Mouse (Mus musculus) forebrain, embryonic 12.5 days (tissue): ENCODE data around the gene Nme4. TPM values are rescaled to one million over a fixed set of nuclear protein-coding genes. Genes with fewer than 3 reads are reported as not detected.
"Not testable (repeated sequence)": the region's sequence is repeated elsewhere in the genome, so short reads cannot be mapped to it uniquely, and the experiment has no call there.

Experiments
- ATAC-seq: fragments of 200-750 bp; cut with Nextera tagmentation; 2 replicates; pipeline ENCODE4 v1.8.0; 2017; ENCODE audit warnings: moderate TSS enrichment; ENCODE audit not compliant: low FRiP score
- H3K27ac ChIP-seq: fragments of 300-500 bp; sonication (generic); 2 replicates; pipeline ENCODE4 v1.5.1; 2016; ENCODE audit warnings: mild to moderate bottlenecking
- H3K27me3 ChIP-seq: fragments of 300-500 bp; sonication (generic); 2 replicates; pipeline ENCODE4 v1.6.1; 2016; ENCODE audit warnings: mild to moderate bottlenecking
- H3K36me3 ChIP-seq: fragments of 300-500 bp; sonication (generic); replicated peaks from 2 replicates; pipeline ENCODE4 v1.6.1; 2016; ENCODE audit warnings: mild to moderate bottlenecking
- H3K4me1 ChIP-seq: fragments of 300-500 bp; sonication (generic); 2 replicates; pipeline ENCODE4 v1.6.1; 2016
- H3K4me2 ChIP-seq: fragments of 300-500 bp; sonication (generic); 2 replicates; pipeline ENCODE4 v1.6.1; 2016; ENCODE audit warnings: mild to moderate bottlenecking, moderate library complexity
- H3K4me3 ChIP-seq: fragments of 300-500 bp; sonication (generic); replicated peaks from 2 replicates; pipeline ENCODE4 v1.5.1; 2016; ENCODE audit warnings: mild to moderate bottlenecking
- H3K9ac ChIP-seq: fragments of 300-500 bp; sonication (generic); 2 replicates; pipeline ENCODE4 v1.6.1; 2016; ENCODE audit warnings: mild to moderate bottlenecking
- H3K9me3 ChIP-seq: fragments of 300-500 bp; sonication (generic); 2 replicates; pipeline ENCODE4 v1.6.1; 2016
- WGBS: fragments of 180-500 bp; shearing (Covaris S2); methylation state at CpG from one replicate; pipeline ENCODE4 v1.1.7; 2016; 5-methylcytosine and 5-hydroxymethylcytosine counted together
- polyA plus RNA-seq: library from polyadenylated mRNA; unstranded; fragments of >200 nt; fragmentation: Nextera tagmentation; extraction: Ambion mirVana; gene quantifications from 2 replicates; pipeline ENCODE4 v1.2.1, GENCODE M21; 2016

The Nme4 gene
- polyA plus RNA-seq, 1 experiment from 2014 or later, result 62.9 TPM

DNA sequence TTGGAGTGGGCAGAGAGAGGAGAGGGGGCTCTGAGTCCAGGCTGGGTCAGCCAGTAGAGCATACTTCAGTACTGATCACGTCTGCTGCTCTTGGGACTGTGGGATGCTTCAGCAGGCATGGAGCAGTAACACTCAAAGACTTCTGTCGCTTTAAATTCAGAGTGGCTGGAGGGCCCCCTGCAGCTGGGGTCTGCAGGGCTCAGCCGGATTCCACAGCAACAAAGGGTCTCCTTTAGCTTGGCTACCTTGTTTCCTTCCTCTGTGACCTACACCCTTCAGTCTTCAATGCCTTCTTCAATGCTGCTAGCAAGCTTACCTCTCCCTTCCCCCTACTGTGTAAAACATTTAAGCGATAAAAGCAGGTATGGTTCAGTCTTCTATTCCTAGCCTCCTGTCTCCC, 15.6 kb upstream of the Nme4 start:
- H3K4me1 ChIP-seq, result peaks cover 20% of the 10 kb centered on the region
- H3K27ac ChIP-seq, result no peak overlapping the region
- no peaks in the 10 kb centered on the region for H3K9me3 ChIP-seq
- WGBS, result 6% methylated on average over 4 of the region's 4 CpGs
- no peak overlapping the region for H3K9ac ChIP-seq
- H3K27me3 ChIP-seq, result peaks cover 59% of the 10 kb centered on the region
- H3K4me3 ChIP-seq, result no peak overlapping the region
- no peak for ATAC-seq
- no peak overlapping the region for H3K4me2 ChIP-seq
- no peaks in the 10 kb centered on the region for H3K36me3 ChIP-seq

DNA sequence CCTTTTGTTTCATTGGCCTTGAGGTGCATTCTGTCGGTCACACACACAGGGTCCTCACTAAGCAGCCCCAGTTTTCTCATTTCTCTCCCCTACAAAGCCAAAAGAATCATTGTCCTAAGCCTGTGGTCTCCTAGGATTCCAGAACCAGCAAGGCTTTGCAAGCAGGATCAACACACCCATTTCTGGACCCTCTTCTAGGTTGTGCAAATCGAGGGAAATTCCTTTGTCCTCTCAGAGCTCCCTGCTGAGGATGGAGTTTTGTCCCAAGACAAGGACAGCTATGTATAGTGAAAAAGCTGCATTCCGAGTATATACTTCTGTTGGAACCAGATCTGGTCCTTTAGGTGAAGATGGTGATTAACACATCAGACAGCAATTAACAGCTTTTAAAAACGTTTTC, 14.8 kb upstream of the Nme4 start:
- H3K36me3 ChIP-seq, result no peaks in the 10 kb centered on the region
- 12% methylated on average over 4 of the region's 4 CpGs for WGBS
- peaks cover 50% of the 10 kb centered on the region for H3K27me3 ChIP-seq
- peaks cover 20% of the 10 kb centered on the region for H3K4me1 ChIP-seq
- no peak overlapping the region for H3K27ac ChIP-seq
- no peak overlapping the region for H3K9ac ChIP-seq
- no peak overlapping the region for H3K4me2 ChIP-seq
- H3K4me3 ChIP-seq, result no peak overlapping the region
- H3K9me3 ChIP-seq, result no peaks in the 10 kb centered on the region
- ATAC-seq, result no peak

DNA sequence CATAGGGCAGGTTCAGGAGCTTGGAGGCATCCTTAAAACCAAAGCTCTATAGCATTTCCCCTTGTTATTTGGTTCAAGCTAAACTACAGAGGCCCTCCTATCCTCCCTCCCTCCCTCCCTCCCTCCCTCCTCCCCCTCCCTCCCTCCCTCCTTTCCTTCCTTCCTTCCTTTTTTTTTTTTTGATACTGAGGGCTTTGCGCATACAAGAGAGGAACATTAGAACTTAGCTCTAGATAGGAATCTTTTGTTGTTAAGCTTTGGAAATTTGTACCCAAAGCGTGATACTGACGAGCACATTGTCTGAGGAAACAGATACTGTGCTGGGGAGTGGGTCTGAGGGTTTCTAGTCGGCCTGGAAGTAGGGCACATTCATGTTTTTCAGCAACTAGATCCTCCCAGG, 10.2 kb upstream of the Nme4 start:
- Histone ChIP-seq H3K9ac (no peak overlapping the region), H3K27ac (no peak overlapping the region), H3K4me3 (no peak overlapping the region), H3K27me3 (peaks cover 6% of the 10 kb centered on the region), H3K9me3 (no peaks in the 10 kb centered on the region), H3K36me3 (no peaks in the 10 kb centered on the region), H3K4me1 (peaks cover 2% of the 10 kb centered on the region; the same call in 1 of the 2 replicates), H3K4me2 (no peak overlapping the region)
- WGBS, result 69% methylated on average over 3 of the region's 4 CpGs
- no peak for ATAC-seq

DNA sequence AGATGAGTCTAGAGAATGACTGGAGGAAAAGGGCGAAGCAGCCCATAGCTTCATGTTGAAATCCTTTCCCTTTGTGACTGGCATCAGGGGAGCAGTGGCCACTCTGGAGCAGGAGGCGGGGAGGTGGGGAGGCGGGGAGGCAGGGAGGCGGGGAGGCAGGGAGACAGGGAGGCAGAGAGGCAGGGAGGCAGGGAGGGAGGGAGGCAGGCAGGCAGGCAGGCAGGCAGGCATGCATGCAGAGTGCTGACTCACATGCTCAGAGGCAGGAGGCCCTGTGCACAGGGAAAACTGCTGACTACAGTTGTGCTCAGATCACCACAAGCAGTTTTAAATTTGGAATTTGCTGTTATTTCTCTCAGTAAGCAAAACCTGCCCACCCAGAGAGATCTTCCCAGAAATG, 6.1 kb upstream of the Nme4 start:
- WGBS, result 42% methylated on average over 3 of the region's 4 CpGs
- Histone ChIP-seq H3K4me1 (no peaks in the 10 kb centered on the region), H3K27me3 (no peaks in the 10 kb centered on the region), H3K4me3 (no peak overlapping the region), H3K9ac (no peak overlapping the region), H3K9me3 (no peaks in the 10 kb centered on the region), H3K27ac (no peak overlapping the region), H3K36me3 (no peaks in the 10 kb centered on the region), H3K4me2 (no peak overlapping the region)
- no peak for ATAC-seq

DNA sequence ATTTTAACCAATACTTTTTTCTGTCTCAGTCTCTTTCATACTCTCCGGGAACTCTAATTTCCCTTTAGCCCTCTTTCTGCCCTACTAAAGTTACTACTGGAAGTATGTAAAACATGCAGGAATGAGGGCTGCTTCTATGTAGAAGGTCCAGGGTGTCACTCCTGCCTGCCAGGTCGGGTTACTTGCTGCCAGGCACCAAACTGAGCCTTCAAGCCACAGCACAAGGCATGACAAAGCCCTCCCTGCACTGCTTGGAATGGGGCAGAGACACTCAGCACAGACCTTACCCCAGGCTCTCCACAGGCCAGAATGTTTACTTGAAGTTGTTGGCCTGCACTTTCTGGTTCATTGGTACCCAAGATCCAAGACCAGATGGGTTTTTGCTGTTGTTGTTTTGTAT, 4.8 kb upstream of the Nme4 start:
- no peak for ATAC-seq
- 49% methylated on average over 2 of the region's 2 CpGs for WGBS
- Histone ChIP-seq H3K27me3 (no peaks in the 10 kb centered on the region), H3K9me3 (no peaks in the 10 kb centered on the region), H3K36me3 (no peaks in the 10 kb centered on the region), H3K4me2 (no peak overlapping the region), H3K9ac (no peak overlapping the region), H3K4me3 (no peak overlapping the region), H3K4me1 (peaks cover 5% of the 10 kb centered on the region; the same call in 1 of the 2 replicates), H3K27ac (no peak overlapping the region)

DNA sequence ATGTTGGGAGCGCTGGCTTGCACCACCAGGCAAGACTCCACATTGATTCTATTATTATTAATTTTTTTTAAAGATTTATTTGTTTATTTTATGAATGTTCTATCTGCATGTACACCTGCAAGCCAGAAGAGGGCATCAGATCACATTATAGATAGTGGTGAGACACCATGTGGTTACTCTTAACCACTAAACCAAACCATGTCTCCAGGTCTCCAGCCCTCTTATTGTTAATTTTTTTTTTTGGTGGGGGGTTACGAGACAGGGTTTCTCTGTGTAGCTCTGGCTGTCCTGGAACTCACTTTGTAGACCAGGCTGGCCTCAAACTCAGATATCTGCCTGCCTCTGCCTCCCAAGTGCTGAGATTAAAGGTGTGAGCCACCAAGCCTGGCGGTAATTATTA, 3.9 kb upstream of the Nme4 start:
- peaks cover 13% of the 10 kb centered on the region for H3K4me1 ChIP-seq
- H3K4me3 ChIP-seq, H3K4me2 ChIP-seq, ATAC-seq, H3K27ac ChIP-seq, H3K36me3 ChIP-seq, H3K9me3 ChIP-seq, H3K27me3 ChIP-seq, H3K9ac ChIP-seq: not testable (repeated sequence)
- WGBS, result 68% methylated on average over 3 of the region's 3 CpGs

DNA sequence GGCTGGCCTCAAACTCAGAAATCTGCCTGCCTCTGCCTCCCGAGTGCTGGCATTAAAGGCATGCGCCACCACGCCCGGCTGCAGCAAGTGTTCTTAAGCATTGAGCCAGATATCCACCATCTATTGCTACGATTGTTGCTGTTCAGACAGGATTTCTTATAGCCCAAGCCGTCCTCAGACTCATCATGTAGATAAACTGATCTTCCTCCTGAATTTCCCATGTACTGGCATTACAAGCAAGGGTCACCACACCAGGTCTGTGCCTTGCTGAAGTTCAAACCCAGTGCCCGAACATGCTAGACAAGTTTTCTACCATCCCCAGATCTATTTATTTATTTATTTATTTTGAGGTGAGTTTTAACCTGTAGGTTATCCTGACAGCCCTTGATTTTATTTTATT, 3.1 kb upstream of the Nme4 start:
- Histone ChIP-seq H3K36me3 (0 out of 2 replicates have a peak, but pooled peaks cover 3% of the 10 kb centered on the region), H3K4me3 (no peak overlapping the region), H3K27me3 (no peaks in the 10 kb centered on the region), H3K9ac (no peak overlapping the region), H3K4me2 (no peak overlapping the region), H3K27ac (no peak overlapping the region), H3K4me1 (peaks cover 18% of the 10 kb centered on the region), H3K9me3 (no peaks in the 10 kb centered on the region)
- 94% methylated on average over 7 of the region's 7 CpGs for WGBS
- ATAC-seq, result no peak

DNA sequence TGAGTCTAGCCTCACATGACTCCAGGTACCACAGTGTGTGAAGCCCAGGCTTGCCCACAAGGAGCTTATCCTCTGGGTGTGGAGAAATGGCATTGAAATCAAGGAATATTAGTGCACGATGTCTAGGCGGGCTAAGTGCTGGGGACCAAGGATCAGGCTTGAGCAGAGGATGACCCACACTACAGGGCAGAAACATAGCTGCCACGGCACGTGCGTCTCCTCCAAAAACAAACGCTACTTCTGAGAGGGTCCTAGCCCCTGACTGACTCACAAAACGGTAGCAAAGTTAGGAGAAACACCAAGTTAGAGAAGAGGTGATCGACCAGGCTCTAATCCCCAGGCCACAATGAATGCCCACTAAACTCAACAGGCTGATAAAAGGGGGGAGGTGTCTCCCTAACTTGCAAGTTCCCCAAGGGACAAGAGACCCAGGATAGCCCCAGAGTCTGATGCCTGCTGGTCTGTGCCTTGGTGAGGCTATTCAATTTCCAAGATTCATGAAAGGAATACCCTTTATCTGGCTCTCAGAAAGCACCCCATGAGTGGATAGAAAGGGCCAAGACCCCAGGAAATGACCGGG, 781 bp downstream of the Nme4 start:
- peak; percentile 18; the same call in 1 of the 2 replicates for ATAC-seq
- H3K36me3 ChIP-seq, result peaks cover 15% of the 10 kb centered on the region; the same call in 1 of the 2 replicates
- no peaks in the 10 kb centered on the region for H3K9me3 ChIP-seq
- peaks cover 24% of the 10 kb centered on the region for H3K4me1 ChIP-seq
- H3K4me2 ChIP-seq, result peak overlapping the region; percentile 77
- H3K9ac ChIP-seq, result peak overlapping the region; percentile 76
- H3K4me3 ChIP-seq, result peak overlapping the region; percentile 54
- H3K27me3 ChIP-seq, result no peaks in the 10 kb centered on the region
- 21% methylated on average over 9 of the region's 9 CpGs for WGBS
- peak overlapping the region; percentile 67; the same call in 1 of the 2 replicates for H3K27ac ChIP-seq

DNA sequence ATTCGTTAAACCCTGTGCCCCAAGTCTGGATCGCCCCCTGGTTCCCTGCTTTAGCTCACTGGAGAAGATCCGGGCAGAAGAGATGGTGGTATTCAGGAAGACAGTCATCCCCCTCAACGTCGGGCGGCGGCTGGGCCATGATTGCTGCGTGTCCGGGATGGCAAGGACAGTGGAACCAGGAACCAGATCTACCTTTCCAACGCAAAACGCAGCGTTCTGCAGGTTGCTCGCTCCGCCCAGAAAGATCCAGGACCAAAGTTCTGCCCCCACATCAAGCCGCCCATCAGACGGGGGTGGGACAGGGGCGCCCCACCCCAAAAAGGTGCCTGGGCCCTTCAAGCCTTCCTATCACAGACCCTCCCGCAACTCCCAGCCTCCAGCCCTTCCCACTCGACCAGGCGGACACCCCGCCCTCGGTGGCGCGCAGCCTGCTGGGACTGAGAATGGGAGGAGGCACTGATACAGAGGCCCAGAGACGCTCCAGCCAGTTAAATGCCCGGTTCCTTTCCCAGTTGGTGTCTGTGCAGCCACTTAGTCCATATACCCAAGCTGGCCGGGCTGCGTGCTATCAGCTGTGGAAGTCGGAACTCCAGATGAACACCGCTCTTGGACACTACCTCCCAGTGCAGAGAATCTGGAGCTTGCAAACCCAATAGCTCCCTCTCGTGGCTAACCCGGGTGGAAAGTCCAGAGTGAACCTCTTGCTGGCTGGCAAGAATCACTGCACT, 5.3 kb downstream of the Nme4 start, which contains the start of gene Decr2:
Decr2 (minus strand) TSS at position 433 of the 728 bp plus-strand sequence.
- Histone ChIP-seq H3K36me3 (peaks cover 18% of the 10 kb centered on the region; the same call in 1 of the 2 replicates), H3K27me3 (no peaks in the 10 kb centered on the region), H3K27ac (peak within 1 kb of the TSS; percentile 80), H3K4me2 (peak within 1 kb of the TSS; percentile 88), H3K4me3 (peak within 1 kb of the TSS; percentile 54), H3K9me3 (no peaks in the 10 kb centered on the region), H3K9ac (peak within 1 kb of the TSS; percentile 65), H3K4me1 (peaks cover 20% of the 10 kb centered on the region)
- 3% methylated on average over 32 of the region's 32 CpGs for WGBS
- ATAC-seq, result peak; percentile 87

DNA sequence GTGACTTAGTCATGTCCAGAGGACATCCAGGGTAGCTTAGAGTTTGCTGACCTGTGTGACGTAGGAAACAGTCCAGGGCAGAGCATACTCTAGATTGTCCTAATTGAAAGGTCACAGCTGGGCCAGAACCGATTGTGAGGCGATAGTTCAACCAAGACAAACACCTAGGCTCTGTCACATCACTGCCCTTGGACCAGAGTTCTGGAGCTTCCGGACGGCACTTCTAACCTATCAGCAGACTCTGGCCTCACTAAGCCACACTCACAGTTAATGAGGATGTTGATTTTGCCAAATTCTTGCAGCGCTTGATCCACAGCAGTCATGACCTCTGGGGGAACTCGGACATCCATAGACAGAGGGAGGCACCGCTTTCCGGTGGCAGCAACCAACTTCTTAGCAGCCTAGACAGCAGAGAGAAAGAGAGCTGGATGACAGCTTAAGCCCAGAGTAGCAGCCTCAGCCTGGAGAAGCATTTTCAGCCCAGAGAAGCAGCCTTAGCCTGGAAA, 8.3 kb downstream of the Nme4 start:
- Histone ChIP-seq H3K9ac (no peak overlapping the region), H3K36me3 (peaks cover 7% of the 10 kb centered on the region; the same call in 1 of the 2 replicates), H3K4me2 (no peak overlapping the region), H3K4me3 (no peak overlapping the region), H3K27ac (no peak overlapping the region), H3K4me1 (0 out of 2 replicates have a peak, but pooled peaks cover 8% of the 10 kb centered on the region), H3K9me3 (no peaks in the 10 kb centered on the region), H3K27me3 (no peaks in the 10 kb centered on the region)
- no peak for ATAC-seq
- WGBS, result 95% methylated on average over 9 of the region's 9 CpGs

DNA sequence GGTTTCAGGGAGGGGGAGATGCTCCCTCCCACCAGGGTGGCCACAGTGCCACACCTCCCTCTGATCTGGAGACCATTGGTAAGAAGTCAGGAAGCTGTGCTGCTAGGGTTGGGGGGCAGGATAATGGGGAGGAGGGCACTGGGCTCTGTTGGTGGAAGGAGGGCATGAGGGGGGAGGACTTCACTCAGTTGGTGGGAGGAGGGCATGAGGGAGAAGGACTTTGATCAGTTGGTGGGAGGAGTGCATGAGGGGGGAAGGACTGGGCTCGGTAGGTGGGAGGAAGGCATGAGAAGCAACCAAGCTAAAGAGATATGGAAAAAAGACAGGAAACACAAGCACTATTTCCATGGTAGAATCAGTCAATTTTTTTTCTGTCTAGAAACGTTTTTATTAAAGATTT, 14.5 kb downstream of the Nme4 start:
- no peak overlapping the region for H3K9ac ChIP-seq
- H3K27ac ChIP-seq, result no peak overlapping the region
- 46% methylated on average over 2 of the region's 2 CpGs for WGBS
- no peaks in the 10 kb centered on the region for H3K9me3 ChIP-seq
- no peak overlapping the region for H3K4me2 ChIP-seq
- H3K36me3 ChIP-seq, result no peaks in the 10 kb centered on the region; the same call in 1 of the 2 replicates
- no peak overlapping the region for H3K4me3 ChIP-seq
- peaks cover 5% of the 10 kb centered on the region; the same call in 1 of the 2 replicates for H3K27me3 ChIP-seq
- ATAC-seq, result no peak
- no peaks in the 10 kb centered on the region for H3K4me1 ChIP-seq

DNA sequence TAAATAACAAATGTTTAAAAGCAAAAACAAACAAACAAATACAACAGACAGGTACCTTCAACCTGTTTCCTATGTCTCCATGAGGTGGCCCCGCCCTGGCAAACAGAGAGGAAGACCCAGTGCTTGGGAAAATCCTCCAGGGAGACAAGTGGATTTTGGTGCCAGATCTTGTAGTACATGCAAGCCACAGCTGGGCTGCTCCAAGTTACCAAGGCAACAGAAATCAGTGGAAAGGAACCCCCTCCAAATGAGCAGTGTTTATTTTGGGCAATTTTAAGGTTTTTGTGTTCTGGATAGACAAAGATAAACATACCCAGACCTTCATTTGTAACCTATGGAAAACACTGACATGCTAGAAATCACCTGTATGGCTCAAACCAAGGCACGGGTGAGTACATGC, 16.6 kb downstream of the Nme4 start:
- no peak overlapping the region for H3K9ac ChIP-seq
- H3K36me3 ChIP-seq, result no peaks in the 10 kb centered on the region; the same call in 1 of the 2 replicates
- no peaks in the 10 kb centered on the region for H3K4me1 ChIP-seq
- ATAC-seq, result no peak
- no peaks in the 10 kb centered on the region for H3K9me3 ChIP-seq
- no peak overlapping the region for H3K4me2 ChIP-seq
- no peak overlapping the region for H3K27ac ChIP-seq
- H3K4me3 ChIP-seq, result no peak overlapping the region
- H3K27me3 ChIP-seq, result peaks cover 5% of the 10 kb centered on the region; the same call in 1 of the 2 replicates
- 78% methylated on average over 2 of the region's 2 CpGs for WGBS
